8 mouse cellular contexts compared by ENCODE assay signal in the genomic region with DNA sequence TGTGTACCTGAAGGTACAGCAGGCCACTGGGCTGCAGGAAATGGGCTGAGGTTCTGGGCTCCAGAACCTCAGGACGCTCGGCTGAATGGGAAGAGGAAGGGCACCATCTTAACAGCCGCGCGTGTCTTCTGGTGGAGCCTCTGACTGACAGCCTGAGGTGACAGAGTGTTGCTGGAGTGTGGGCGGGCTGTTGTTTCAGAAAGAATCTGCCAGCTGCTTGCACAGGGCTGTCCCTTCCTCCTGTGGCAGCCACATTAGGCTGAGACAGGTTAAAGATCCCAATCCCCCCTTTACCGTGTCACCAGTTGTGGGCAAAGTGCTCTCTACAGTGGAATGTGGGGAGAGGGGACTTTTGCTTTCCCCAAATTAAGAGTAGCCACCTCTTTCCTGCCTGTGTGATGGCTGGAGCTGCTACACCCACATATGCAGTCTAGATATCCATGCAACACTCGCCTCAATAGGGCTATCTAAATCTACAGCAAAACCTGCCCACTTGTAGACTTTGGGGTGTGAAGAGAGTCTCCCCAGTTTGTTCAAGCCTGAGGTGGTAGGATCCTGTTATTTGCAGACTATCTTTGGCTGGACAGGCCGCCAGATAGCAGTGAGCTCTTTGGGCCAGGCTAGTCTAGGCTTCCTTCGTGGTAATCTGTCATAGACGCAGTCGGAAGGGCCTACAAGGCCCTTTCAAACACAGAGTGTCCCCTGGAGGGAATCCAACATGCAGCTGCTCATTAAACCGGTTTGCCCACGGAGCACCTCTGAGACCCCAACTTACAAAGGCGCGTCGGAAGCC. TPM values are rescaled to one million over a fixed set of nuclear protein-coding genes. Genes with fewer than 3 reads are reported as not detected.
A peak's percentile ranks its signal among the peaks of the same experiment; 100 is the strongest.
DNase-seq lines count a peak whose midpoint lies in the region; ATAC-seq and TF ChIP-seq lines count a peak whose summit lies in the region.

No protein-coding gene starts in this region.

- peak overlapping the region; percentile 97 for H3K4me3 ChIP-seq in megakaryocyte, embryonic 14.5 days (replicated peaks)
- peak overlapping the region; percentile 43 for H3K4me3 ChIP-seq in embryonic facial prominence, embryonic 13.5 days
- H3K4me3 ChIP-seq in hindbrain, postnatal 0 days (ENCODE audit: low read length), result peak overlapping the region; percentile 34
- peak overlapping the region; percentile 92 to 96 for H3K4me3 ChIP-seq in liver, embryonic 14.5 days (ENCODE audit: insufficient read depth in 1 of 2, low read depth in 2 of 2, low read length in 2 of 2)
- peak overlapping the region; percentile 53 for H3K4me3 ChIP-seq in stomach, postnatal 0 days (ENCODE audit: low read depth, low read length)

- H3K27me3 ChIP-seq in megakaryocyte, embryonic 14.5 days (replicated peaks), result peaks cover 9% of the 10 kb centered on the region
- peaks cover 41% of the 10 kb centered on the region for H3K27me3 ChIP-seq in embryonic facial prominence, embryonic 13.5 days
- no peaks in the 10 kb centered on the region for H3K27me3 ChIP-seq in hindbrain, postnatal 0 days (ENCODE audit: insufficient read depth, low read length)
- no peaks in the 10 kb centered on the region for H3K27me3 ChIP-seq in liver, embryonic 14.5 days (ENCODE audit: control insufficient read depth, insufficient read depth, low read length)
- H3K27me3 ChIP-seq in stomach, postnatal 0 days (ENCODE audit: control insufficient read depth, insufficient read depth, low read length), result no peaks in the 10 kb centered on the region

- no peak for TF ChIP-seq EP300 in liver, embryonic 14.5 days (IDR thresholded peaks at IDR 0.05; ENCODE audit: low read depth)
- no peak for TF ChIP-seq EP300 in stomach, postnatal 0 days (optimal IDR thresholded peaks at IDR 0.05)

- peak; percentile 17 for DNase-seq in hindbrain, postnatal 0 days (ENCODE audit: low spot score)
- peak; percentile 41 to 47 (median 44) for DNase-seq in liver, embryonic 14.5 days (ENCODE audit: low read depth in 3 of 3, low spot score in 3 of 3)
- DNase-seq in stomach, postnatal 0 days (ENCODE audit: low spot score), result no peak
- no peak for DNase-seq in thymus, postnatal 4 days
- no peak for DNase-seq in frontal cortex, postnatal 25 days (ENCODE audit: low spot score in 2 of 2)

- no peaks in the 10 kb centered on the region for H3K9me3 ChIP-seq in megakaryocyte, embryonic 14.5 days
- no peaks in the 10 kb centered on the region for H3K9me3 ChIP-seq in embryonic facial prominence, embryonic 13.5 days
- H3K9me3 ChIP-seq in hindbrain, postnatal 0 days (ENCODE audit: low read length), result no peaks in the 10 kb centered on the region
- no peaks in the 10 kb centered on the region for H3K9me3 ChIP-seq in liver, embryonic 14.5 days (ENCODE audit: control insufficient read depth, low read length)
- no peaks in the 10 kb centered on the region for H3K9me3 ChIP-seq in stomach, postnatal 0 days (ENCODE audit: control insufficient read depth, low read length)

- peaks cover 47% of the 10 kb centered on the region for H3K36me3 ChIP-seq in megakaryocyte, embryonic 14.5 days (replicated peaks; ENCODE audit: low read length)
- peaks cover 26% of the 10 kb centered on the region for H3K36me3 ChIP-seq in embryonic facial prominence, embryonic 13.5 days
- peaks cover 17% of the 10 kb centered on the region; the same call in 1 of the 2 replicates for H3K36me3 ChIP-seq in hindbrain, postnatal 0 days (ENCODE audit: insufficient read depth, low read length)
- H3K36me3 ChIP-seq in liver, embryonic 14.5 days (replicated peaks; ENCODE audit: control insufficient read depth, insufficient read depth, low read depth), result peaks cover 35% of the 10 kb centered on the region
- peaks cover 10% of the 10 kb centered on the region; the same call in 1 of the 2 replicates for H3K36me3 ChIP-seq in stomach, postnatal 0 days (ENCODE audit: control insufficient read depth, insufficient read depth, low read length)

- ATAC-seq in megakaryocyte, adult 5-6 weeks (ENCODE audit: poor library complexity, severe bottlenecking), result no peak
- ATAC-seq in embryonic facial prominence, embryonic 13.5 days (ENCODE audit: insufficient number of reproducible peaks, insufficient read depth, low FRiP score, low TSS enrichment, low read depth), result no peak
- ATAC-seq in hindbrain, postnatal 0 days, result no peak
- ATAC-seq in liver, embryonic 14.5 days (ENCODE audit: insufficient read depth), result no peak
- ATAC-seq in stomach, postnatal 0 days (ENCODE audit: low FRiP score, low TSS enrichment), result no peak

- H3K9ac ChIP-seq in embryonic facial prominence, embryonic 13.5 days, result peak overlapping the region; percentile 66
- peak overlapping the region; percentile 48; the same call in 1 of the 2 replicates for H3K9ac ChIP-seq in hindbrain, postnatal 0 days (replicated peaks; ENCODE audit: low read length)
- peak overlapping the region; percentile 99 for H3K9ac ChIP-seq in liver, embryonic 14.5 days (replicated peaks)
- H3K9ac ChIP-seq in stomach, postnatal 0 days (ENCODE audit: low read length), result peak overlapping the region; percentile 59

- peaks cover 75% of the 10 kb centered on the region for H3K4me1 ChIP-seq in megakaryocyte, embryonic 14.5 days
- peaks cover 25% of the 10 kb centered on the region for H3K4me1 ChIP-seq in embryonic facial prominence, embryonic 13.5 days
- peaks cover 15% of the 10 kb centered on the region for H3K4me1 ChIP-seq in hindbrain, postnatal 0 days (ENCODE audit: insufficient read depth, low read length)
- peaks cover 18 to 40% of the 10 kb centered on the region in 2 experiments for H3K4me1 ChIP-seq in liver, embryonic 14.5 days (replicated peaks; ENCODE audit: control insufficient read depth in 2 of 2, insufficient read depth in 2 of 2, low read length in 1 of 2)
- peaks cover 9% of the 10 kb centered on the region for H3K4me1 ChIP-seq in stomach, postnatal 0 days (replicated peaks; ENCODE audit: control insufficient read depth, insufficient read depth)

- no peak for TF ChIP-seq CTCF in hindbrain, postnatal 0 days (IDR thresholded peaks at IDR 0.05; ENCODE audit: low read depth)
- TF ChIP-seq CTCF in liver, embryonic 14.5 days (IDR thresholded peaks at IDR 0.05; ENCODE audit: low read depth), result no peak
- no peak for TF ChIP-seq CTCF in stomach, postnatal 0 days (IDR thresholded peaks at IDR 0.05; ENCODE audit: low read depth)

- peak overlapping the region; percentile 72 for H3K4me2 ChIP-seq in embryonic facial prominence, embryonic 13.5 days
- peak overlapping the region; percentile 57 for H3K4me2 ChIP-seq in hindbrain, postnatal 0 days (ENCODE audit: low read depth, low read length)
- peak overlapping the region; percentile 82 for H3K4me2 ChIP-seq in liver, embryonic 14.5 days (ENCODE audit: low read depth)
- peak overlapping the region; percentile 76 for H3K4me2 ChIP-seq in stomach, postnatal 0 days (replicated peaks; ENCODE audit: low read depth)

- 32% methylated on average over 17 of the region's 17 CpGs for WGBS in embryonic facial prominence, embryonic 13.5 days
- WGBS in hindbrain, postnatal 0 days, result 37% methylated on average over 17 of the region's 17 CpGs
- WGBS in liver, embryonic 14.5 days (ENCODE audit: insufficient replicate concordance), result 4% methylated on average over 17 of the region's 17 CpGs
- whole genome bisulfite sequencing in stomach, postnatal 0 days, result 36% methylated on average over 17 of the region's 17 CpGs

- H3K27ac ChIP-seq in embryonic facial prominence, embryonic 13.5 days, result no peak overlapping the region
- H3K27ac ChIP-seq in hindbrain, postnatal 0 days, result peak overlapping the region; percentile 68; the same call in 1 of the 2 replicates
- peak overlapping the region; percentile 82 for H3K27ac ChIP-seq in liver, embryonic 14.5 days
- H3K27ac ChIP-seq in stomach, postnatal 0 days (replicated peaks), result peak overlapping the region; percentile 69

RNA-seq across cellular contexts. Expression of gene Smim1, which starts 1.1 kb away (rescaled TPM):
- 92.3 and 104 TPM in 2 replicates for polyA plus RNA-seq in megakaryocyte, embryonic 14.5 days (2012; ENCODE audit: insufficient read depth, low replicate concordance)
- total RNA-seq in megakaryocyte, adult 5-6 weeks (2015), result 0.62 and 1.9 TPM in 2 replicates
- 0.26 and 1.3 TPM in 2 replicates for total RNA-seq in megakaryocyte, adult 5-6 weeks (2017)
- polyA plus RNA-seq in embryonic facial prominence, embryonic 13.5 days (2015; fragmentation: Nextera tagmentation; extraction: Ambion mirVana), result 12.5 and 16.8 TPM in 2 replicates
- 12.4 and 20.7 TPM in 2 replicates for total RNA-seq in hindbrain, postnatal 0 days (2014; rRNA removed)
- 17.1 and 17.7 TPM in 2 replicates for polyA plus RNA-seq in hindbrain, postnatal 0 days (2015; fragmentation: Nextera tagmentation; extraction: Ambion mirVana)
- 224 and 276 TPM in 2 replicates for polyA plus RNA-seq in liver, embryonic 14.5 days (2012; rRNA removed)
- polyA plus RNA-seq in liver, embryonic 14.5 days (2014; fragmentation: Nextera tagmentation; extraction: Ambion mirVana), result 446 and 452 TPM in 2 replicates
- polyA plus RNA-seq in stomach, postnatal 0 days (2015; fragmentation: Nextera tagmentation; extraction: Ambion mirVana), result 29.8 and 31.2 TPM in 2 replicates

RNA-seq across cellular contexts. Expression of gene Lrrc47, which starts 13.4 kb away (rescaled TPM):
- polyA plus RNA-seq in megakaryocyte, embryonic 14.5 days (2012; ENCODE audit: insufficient read depth, low replicate concordance), result 84.5 and 98.9 TPM in 2 replicates
- 7.0 and 11.4 TPM in 2 replicates for total RNA-seq in megakaryocyte, adult 5-6 weeks (2015)
- 11.3 and 21.1 TPM in 2 replicates for total RNA-seq in megakaryocyte, adult 5-6 weeks (2017)
- 20.1 and 21.4 TPM in 2 replicates for polyA plus RNA-seq in embryonic facial prominence, embryonic 13.5 days (2015; fragmentation: Nextera tagmentation; extraction: Ambion mirVana)
- total RNA-seq in hindbrain, postnatal 0 days (2014; rRNA removed), result 24.2 and 32.1 TPM in 2 replicates
- 17.6 and 22.0 TPM in 2 replicates for polyA plus RNA-seq in hindbrain, postnatal 0 days (2015; fragmentation: Nextera tagmentation; extraction: Ambion mirVana)
- polyA plus RNA-seq in liver, embryonic 14.5 days (2012; rRNA removed), result 20.8 and 23.6 TPM in 2 replicates
- 13.2 and 15.1 TPM in 2 replicates for polyA plus RNA-seq in liver, embryonic 14.5 days (2014; fragmentation: Nextera tagmentation; extraction: Ambion mirVana)
- polyA plus RNA-seq in stomach, postnatal 0 days (2015; fragmentation: Nextera tagmentation; extraction: Ambion mirVana), result 10.6 and 12.5 TPM in 2 replicates

RNA-seq across cellular contexts. Expression of gene Ccdc27, which starts 17.6 kb away (rescaled TPM):
- polyA plus RNA-seq in megakaryocyte, embryonic 14.5 days (2012; ENCODE audit: insufficient read depth, low replicate concordance), result not detected in 2 replicates
- not detected in 2 replicates for total RNA-seq in megakaryocyte, adult 5-6 weeks (2015)
- total RNA-seq in megakaryocyte, adult 5-6 weeks (2017), result not detected in 2 replicates
- polyA plus RNA-seq in embryonic facial prominence, embryonic 13.5 days (2015; fragmentation: Nextera tagmentation; extraction: Ambion mirVana), result not detected in 2 replicates
- not detected in 2 replicates for total RNA-seq in hindbrain, postnatal 0 days (2014; rRNA removed)
- not detected in 2 replicates for polyA plus RNA-seq in hindbrain, postnatal 0 days (2015; fragmentation: Nextera tagmentation; extraction: Ambion mirVana)
- not detected in 2 replicates for polyA plus RNA-seq in liver, embryonic 14.5 days (2012; rRNA removed)
- not detected in 2 replicates for polyA plus RNA-seq in liver, embryonic 14.5 days (2014; fragmentation: Nextera tagmentation; extraction: Ambion mirVana)
- polyA plus RNA-seq in stomach, postnatal 0 days (2015; fragmentation: Nextera tagmentation; extraction: Ambion mirVana), result 0.07 TPM in 1 of 2 replicates, not detected in the other

RNA-seq across cellular contexts. Expression of gene Cep104, which starts 49.9 kb away (rescaled TPM):
- 3.8 and 7.3 TPM in 2 replicates for polyA plus RNA-seq in megakaryocyte, embryonic 14.5 days (2012; ENCODE audit: insufficient read depth, low replicate concordance)
- 4.0 and 4.3 TPM in 2 replicates for total RNA-seq in megakaryocyte, adult 5-6 weeks (2015)
- 4.3 and 5.3 TPM in 2 replicates for total RNA-seq in megakaryocyte, adult 5-6 weeks (2017)
- 17.2 and 17.9 TPM in 2 replicates for polyA plus RNA-seq in embryonic facial prominence, embryonic 13.5 days (2015; fragmentation: Nextera tagmentation; extraction: Ambion mirVana)
- total RNA-seq in hindbrain, postnatal 0 days (2014; rRNA removed), result 11.2 and 11.7 TPM in 2 replicates
- polyA plus RNA-seq in hindbrain, postnatal 0 days (2015; fragmentation: Nextera tagmentation; extraction: Ambion mirVana), result 11.6 and 13.9 TPM in 2 replicates
- 3.3 and 3.9 TPM in 2 replicates for polyA plus RNA-seq in liver, embryonic 14.5 days (2012; rRNA removed)
- polyA plus RNA-seq in liver, embryonic 14.5 days (2014; fragmentation: Nextera tagmentation; extraction: Ambion mirVana), result 5.1 and 6.3 TPM in 2 replicates
- 4.6 and 4.9 TPM in 2 replicates for polyA plus RNA-seq in stomach, postnatal 0 days (2015; fragmentation: Nextera tagmentation; extraction: Ambion mirVana)

RNA-seq across cellular contexts. Expression of gene Dffb, which starts 50.0 kb away (rescaled TPM):
- polyA plus RNA-seq in megakaryocyte, embryonic 14.5 days (2012; ENCODE audit: insufficient read depth, low replicate concordance), result 2.5 and 5.4 TPM in 2 replicates
- total RNA-seq in megakaryocyte, adult 5-6 weeks (2015), result 6.7 and 8.4 TPM in 2 replicates
- 8.6 and 13.8 TPM in 2 replicates for total RNA-seq in megakaryocyte, adult 5-6 weeks (2017)
- 15.4 and 18.1 TPM in 2 replicates for polyA plus RNA-seq in embryonic facial prominence, embryonic 13.5 days (2015; fragmentation: Nextera tagmentation; extraction: Ambion mirVana)
- total RNA-seq in hindbrain, postnatal 0 days (2014; rRNA removed), result 15.1 and 25.7 TPM in 2 replicates
- 10.6 and 13.1 TPM in 2 replicates for polyA plus RNA-seq in hindbrain, postnatal 0 days (2015; fragmentation: Nextera tagmentation; extraction: Ambion mirVana)
- 8.0 and 8.6 TPM in 2 replicates for polyA plus RNA-seq in liver, embryonic 14.5 days (2012; rRNA removed)
- 5.8 and 6.1 TPM in 2 replicates for polyA plus RNA-seq in liver, embryonic 14.5 days (2014; fragmentation: Nextera tagmentation; extraction: Ambion mirVana)
- polyA plus RNA-seq in stomach, postnatal 0 days (2015; fragmentation: Nextera tagmentation; extraction: Ambion mirVana), result 5.8 and 6.0 TPM in 2 replicates

Comparison
In these comparisons a context has a peak if more than half of its experiments do, and no peak if none do; other contexts are left out.
1. H3K4me3 ChIP-seq: peak in every context shown above with its lines; median percentile 97 in megakaryocyte, embryonic 14.5 days; 94 in liver, embryonic 14.5 days; 53 in stomach, postnatal 0 days; 43 in embryonic facial prominence, embryonic 13.5 days; 34 in hindbrain, postnatal 0 days.
2. H3K9ac ChIP-seq: peak in every context shown above with its lines; median percentile 99 in liver, embryonic 14.5 days; 66 in embryonic facial prominence, embryonic 13.5 days; 59 in stomach, postnatal 0 days; 48 in hindbrain, postnatal 0 days.
3. DNase-seq: peak in hindbrain, postnatal 0 days (single experiment) and liver, embryonic 14.5 days (3 of 3); none in stomach, postnatal 0 days (single experiment), thymus, postnatal 4 days (single experiment) and frontal cortex, postnatal 25 days (0 of 2).
4. Peak in every context shown above with its lines, with median percentiles within 50 percentile points of each other: H3K4me2 ChIP-seq.